In the genomic region with DNA sequence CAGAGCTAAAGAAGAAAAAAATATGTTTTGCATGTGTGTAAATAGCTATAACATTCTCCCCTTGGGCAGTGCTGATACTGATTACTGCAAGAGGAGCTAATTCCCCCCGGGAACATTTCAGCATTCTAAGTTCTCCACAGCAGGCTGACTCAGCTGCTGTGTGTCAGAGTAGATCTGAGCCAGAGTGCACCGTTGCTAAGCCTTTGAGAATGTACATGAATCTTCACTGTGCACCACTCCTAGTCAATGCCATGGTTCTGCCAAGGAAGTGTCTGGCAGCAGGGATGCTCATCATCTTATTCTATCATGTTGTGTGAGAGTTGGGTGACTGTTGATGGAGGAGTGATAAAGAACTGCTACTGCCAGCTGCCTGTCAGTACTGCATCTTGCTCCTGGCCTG, we compare ENCODE assay signal across 16 mouse cellular contexts.
DNase-seq lines count a peak whose midpoint lies in the region.
"Had no signal": no experiment of that assay in that cellular context is flagged by ENCODE, and none has a peak within 500 bp of the region (broad histone marks: within the 10 kb centered on the region; RNA-seq: fewer than 3 reads in every experiment).

No protein-coding gene starts in this region.

- DNase-seq in adrenal gland, adult 2 months: peak; percentile 24
- no peak for DNase-seq in adrenal gland, adult (ENCODE audit: inconsistent age in 2 of 2, low spot score in 1 of 2)
- peak; percentile 29 to 47 for DNase-seq in frontal cortex, adult 2 months (ENCODE audit: extremely low spot score in 1 of 2, low spot score in 1 of 2)
- DNase-seq in frontal cortex, postnatal 10 days (ENCODE audit: low spot score in 2 of 2): no peak
- peak; percentile 2 for DNase-seq in retina, adult 2 months (ENCODE audit: low read depth, low spot score)
- DNase-seq in retina, embryonic 14.5 days (ENCODE audit: low spot score): no peak
- DNase-seq in skeletal muscle tissue, adult 2 months (ENCODE audit: low read depth, low spot score): peak; percentile 1
- DNase-seq in kidney, adult 18-20 months: no peak
- DNase-seq: adrenal gland, adult 8-10 months; cerebellum, adult 11 months; cerebellum, adult 9-11 months; gastrocnemius, adult 2 months; kidney, postnatal 25 days; layer of hippocampus, postnatal 36 days; lung, embryonic 14.5 days; thymus, postnatal 14 days had no signal

Comparison
In these comparisons a context has a peak if more than half of its experiments do, and no peak if none do; other contexts are left out.
1. DNase-seq: peak in adrenal gland, adult 2 months (single experiment), frontal cortex, adult 2 months (2 of 2), retina, adult 2 months (single experiment) and skeletal muscle tissue, adult 2 months (single experiment); none in adrenal gland, adult (0 of 2), frontal cortex, postnatal 10 days (0 of 2), retina, embryonic 14.5 days (single experiment) and kidney, adult 18-20 months (single experiment).